Mouse (Mus musculus): ENCODE measurements at regions not wholly inside any gene's neighbourhood (a gene's known extent, or its start where the extent isn't known, plus 50 kb on each side); places are given as distances from the start of the nearest gene placed in this dataset.

GRCm38 (mm10) chr2:51290659-51291260, 141.8 kb upstream of the Rnd3 start:
- Histone ChIP-seq H3K36me3 (no peaks in the 10 kb centered on the region), H3K27ac (no peak overlapping the region), H3K9me3 (no peaks in the 10 kb centered on the region), H3K4me1 (replicated peaks) (peaks cover 9% of the 10 kb centered on the region), H3K27me3 (ENCODE audit: insufficient read depth, poor library complexity, severe bottlenecking) (no peaks in the 10 kb centered on the region), H3K4me3 (no peak overlapping the region)
- DNase-seq (ENCODE audit: low spot score): no peak
- WGBS: 48% methylated on average over 5 of the region's 5 CpGs

DNA sequence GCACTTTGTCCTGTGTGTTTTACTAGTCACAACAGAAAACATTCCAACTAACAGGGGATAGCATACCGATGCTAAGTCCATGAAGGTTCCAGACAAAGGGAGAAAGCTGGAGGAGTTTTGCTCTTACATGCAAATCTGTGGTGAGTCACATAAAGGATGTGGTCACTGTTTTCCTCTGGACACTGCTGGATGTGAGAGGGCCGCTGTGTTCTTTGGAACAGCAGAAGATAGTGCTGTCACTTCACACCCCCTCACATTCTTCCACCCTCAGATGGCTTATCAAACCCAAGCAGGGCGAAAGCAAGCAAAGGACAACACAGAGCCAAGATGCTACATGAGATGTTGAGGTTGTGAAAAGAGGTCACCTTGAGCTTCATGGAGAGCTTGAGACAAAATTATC, 139.8 kb upstream of the Rnd3 start:
- no peak for DNase-seq (ENCODE audit: low spot score)
- H3K27ac ChIP-seq: no peak overlapping the region
- H3K4me1 ChIP-seq (replicated peaks): peaks cover 14% of the 10 kb centered on the region
- H3K27me3 ChIP-seq (ENCODE audit: insufficient read depth, poor library complexity, severe bottlenecking): no peaks in the 10 kb centered on the region
- H3K4me3 ChIP-seq: no peak overlapping the region
- no peaks in the 10 kb centered on the region for H3K36me3 ChIP-seq
- no peaks in the 10 kb centered on the region for H3K9me3 ChIP-seq
- 88% methylated on average over 3 of the region's 3 CpGs for WGBS

DNA sequence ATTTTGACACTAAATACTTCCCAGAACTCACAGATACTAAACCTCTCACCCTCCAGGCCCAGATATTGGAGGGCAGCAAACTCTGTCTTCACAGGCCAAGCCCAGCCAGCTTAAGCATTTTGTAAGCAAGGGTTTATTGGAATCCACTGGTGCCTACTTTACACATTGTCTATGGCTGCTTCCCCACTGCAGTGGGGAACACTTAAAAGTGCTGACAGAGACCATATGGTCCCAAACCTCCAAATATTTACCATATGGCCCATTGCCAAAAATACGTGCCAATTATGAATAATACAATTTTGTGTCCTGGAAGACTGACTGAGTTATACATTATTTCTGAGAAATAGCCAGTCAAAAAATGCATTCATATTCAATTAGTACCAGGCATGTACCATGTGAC, 136.7 kb upstream of the Rnd3 start:
- DNase-seq (ENCODE audit: low spot score): no peak
- H3K4me3 ChIP-seq: no peak overlapping the region
- H3K36me3 ChIP-seq: no peaks in the 10 kb centered on the region
- no peaks in the 10 kb centered on the region for H3K27me3 ChIP-seq (ENCODE audit: insufficient read depth, poor library complexity, severe bottlenecking)
- no peaks in the 10 kb centered on the region for H3K9me3 ChIP-seq
- H3K27ac ChIP-seq: no peak overlapping the region
- peaks cover 7% of the 10 kb centered on the region for H3K4me1 ChIP-seq (replicated peaks)
- 80% methylated on average over 1 of the region's 1 CpGs for WGBS

DNA sequence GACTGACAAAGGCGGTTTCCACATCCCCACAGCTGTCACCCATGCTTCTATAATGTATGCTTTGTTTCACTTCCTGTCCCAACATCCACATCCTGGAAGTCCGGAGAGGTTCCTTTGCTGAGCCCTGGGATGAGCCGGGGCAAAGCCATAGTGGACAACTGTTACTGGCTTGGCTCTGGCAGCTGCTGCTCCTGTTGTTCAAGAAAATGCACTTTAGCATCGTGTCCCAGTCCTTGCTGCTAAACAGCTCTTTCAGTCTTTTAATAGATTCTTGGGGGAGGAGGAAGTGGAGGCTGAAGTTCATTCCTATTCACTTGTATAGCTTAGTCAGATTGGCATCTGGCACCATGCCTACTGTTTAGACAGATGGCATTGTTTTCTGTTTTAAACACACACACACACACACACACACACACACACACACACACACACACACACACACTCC, 135.9 kb upstream of the Rnd3 start:
- H3K36me3 ChIP-seq: no peaks in the 10 kb centered on the region
- peaks cover 5% of the 10 kb centered on the region; the same call in 1 of the 2 replicates for H3K4me1 ChIP-seq (replicated peaks)
- H3K4me3 ChIP-seq: no peak overlapping the region
- no peak overlapping the region for H3K27ac ChIP-seq
- DNase-seq (ENCODE audit: low spot score): no peak
- WGBS: 66% methylated on average over 4 of the region's 4 CpGs
- H3K9me3 ChIP-seq: no peaks in the 10 kb centered on the region
- no peaks in the 10 kb centered on the region for H3K27me3 ChIP-seq (ENCODE audit: insufficient read depth, poor library complexity, severe bottlenecking)

GRCm38 (mm10) chr2:51279396-51280045, 130.6 kb upstream of the Rnd3 start:
- no peaks in the 10 kb centered on the region for H3K9me3 ChIP-seq
- 82% methylated on average over 5 of the region's 5 CpGs for WGBS
- no peak for DNase-seq (ENCODE audit: low spot score)
- peaks cover under 1% of the 10 kb centered on the region; the same call in 1 of the 2 replicates for H3K4me1 ChIP-seq (replicated peaks)
- H3K36me3 ChIP-seq: no peaks in the 10 kb centered on the region
- no peak overlapping the region for H3K4me3 ChIP-seq
- H3K27ac ChIP-seq: no peak overlapping the region
- H3K27me3 ChIP-seq (ENCODE audit: insufficient read depth, poor library complexity, severe bottlenecking): no peaks in the 10 kb centered on the region

- H3K27ac ChIP-seq: no peak overlapping the region
- no peak overlapping the region for H3K4me3 ChIP-seq
- H3K36me3 ChIP-seq: no peaks in the 10 kb centered on the region
- DNase-seq (ENCODE audit: low spot score): no peak
- H3K27me3 ChIP-seq (ENCODE audit: insufficient read depth, poor library complexity, severe bottlenecking): no peaks in the 10 kb centered on the region
- H3K9me3 ChIP-seq: no peaks in the 10 kb centered on the region
- H3K4me1 ChIP-seq (replicated peaks): no peaks in the 10 kb centered on the region
- WGBS: 83% methylated on average over 1 of the region's 1 CpGs
Observed at GRCm38 (mm10) chr2:51278824-51279223, 129.9 kb upstream of the Rnd3 start.

GRCm38 (mm10) chr2:51278356-51278755, 129.4 kb upstream of the Rnd3 start:
- 91% methylated on average over 4 of the region's 4 CpGs for WGBS

GRCm38 (mm10) chr2:51276591-51276990, 127.7 kb upstream of the Rnd3 start:
- Histone ChIP-seq H3K36me3 (no peaks in the 10 kb centered on the region), H3K27ac (no peak overlapping the region), H3K27me3 (ENCODE audit: insufficient read depth, poor library complexity, severe bottlenecking) (no peaks in the 10 kb centered on the region), H3K4me1 (replicated peaks) (no peaks in the 10 kb centered on the region), H3K4me3 (no peak overlapping the region), H3K9me3 (no peaks in the 10 kb centered on the region)
- WGBS: 91% methylated on average over 2 of the region's 2 CpGs
- no peak for DNase-seq (ENCODE audit: low spot score)

More at GRCm38 (mm10) chr2:51278356-51278755, 129.4 kb upstream of the Rnd3 start:
- no peaks in the 10 kb centered on the region for H3K36me3 ChIP-seq
- no peaks in the 10 kb centered on the region for H3K4me1 ChIP-seq (replicated peaks)
- H3K27ac ChIP-seq: no peak overlapping the region
- no peak for DNase-seq (ENCODE audit: low spot score)
- no peaks in the 10 kb centered on the region for H3K9me3 ChIP-seq
- no peaks in the 10 kb centered on the region for H3K27me3 ChIP-seq (ENCODE audit: insufficient read depth, poor library complexity, severe bottlenecking)
- H3K4me3 ChIP-seq: no peak overlapping the region

DNA sequence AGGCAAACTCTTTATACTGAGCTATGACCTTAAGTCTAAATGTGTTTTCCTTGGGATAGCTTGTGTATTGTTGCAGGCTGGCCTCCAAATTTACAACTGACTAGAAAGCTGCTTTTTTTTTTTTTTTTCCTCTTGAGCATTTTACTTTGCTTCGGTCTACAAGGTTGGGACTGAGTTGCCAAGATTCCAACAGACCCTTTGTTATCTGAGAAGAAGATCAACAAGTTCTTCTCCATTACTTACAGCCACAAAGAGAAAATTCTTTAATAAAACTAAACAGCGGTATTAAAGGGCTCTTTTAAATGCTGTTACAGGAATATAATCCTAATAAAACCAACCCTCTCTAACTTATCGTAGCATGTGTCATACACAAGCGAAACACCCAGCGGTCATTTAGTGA, 124.4 kb upstream of the Rnd3 start:
- H3K36me3 ChIP-seq: no peaks in the 10 kb centered on the region
- WGBS: 81% methylated on average over 5 of the region's 5 CpGs
- no peaks in the 10 kb centered on the region for H3K4me1 ChIP-seq (replicated peaks)
- no peak overlapping the region for H3K27ac ChIP-seq
- H3K9me3 ChIP-seq: no peaks in the 10 kb centered on the region
- DNase-seq (ENCODE audit: low spot score): no peak
- no peak overlapping the region for H3K4me3 ChIP-seq
- H3K27me3 ChIP-seq (ENCODE audit: insufficient read depth, poor library complexity, severe bottlenecking): no peaks in the 10 kb centered on the region

DNA sequence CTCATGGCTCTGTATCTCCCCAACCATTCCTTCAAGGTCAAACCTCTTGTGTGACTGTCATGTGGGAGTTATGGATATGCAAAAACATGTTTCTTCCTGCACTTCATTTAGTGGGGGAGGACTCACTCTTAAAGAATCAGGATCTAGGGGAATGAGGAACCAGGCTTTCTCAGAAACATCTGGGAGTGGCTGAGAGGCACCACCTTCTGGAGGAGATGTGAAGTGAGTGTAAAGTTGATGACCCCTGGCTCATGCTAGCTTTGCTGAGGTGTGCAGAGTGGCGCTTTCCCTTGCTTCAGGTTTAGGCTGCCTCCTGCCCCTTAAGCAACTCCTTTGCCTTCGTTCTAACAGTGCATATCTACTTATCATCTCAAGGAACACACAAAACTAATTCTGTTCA, 119.6 kb upstream of the Rnd3 start:
- Histone ChIP-seq H3K36me3 (no peaks in the 10 kb centered on the region), H3K4me1 (replicated peaks) (no peaks in the 10 kb centered on the region), H3K27me3 (ENCODE audit: insufficient read depth, poor library complexity, severe bottlenecking) (no peaks in the 10 kb centered on the region), H3K27ac (no peak overlapping the region), H3K4me3 (no peak overlapping the region), H3K9me3 (no peaks in the 10 kb centered on the region)
- 70% methylated on average over 2 of the region's 2 CpGs for WGBS
- DNase-seq (ENCODE audit: low spot score): no peak

- no peak overlapping the region for H3K27ac ChIP-seq
- no peaks in the 10 kb centered on the region for H3K9me3 ChIP-seq
- no peak for DNase-seq (ENCODE audit: low spot score)
- no peak overlapping the region for H3K4me3 ChIP-seq
- H3K36me3 ChIP-seq: no peaks in the 10 kb centered on the region
- H3K27me3 ChIP-seq (ENCODE audit: insufficient read depth, poor library complexity, severe bottlenecking): no peaks in the 10 kb centered on the region
- H3K4me1 ChIP-seq (replicated peaks): no peaks in the 10 kb centered on the region
- WGBS: 60% methylated on average over 5 of the region's 5 CpGs
Observed at GRCm38 (mm10) chr2:51267662-51268061, 118.8 kb upstream of the Rnd3 start.

GRCm38 (mm10) chr2:51262506-51262905, 113.6 kb upstream of the Rnd3 start:
- 93% methylated on average over 1 of the region's 1 CpGs for WGBS
- Histone ChIP-seq H3K27ac (no peak overlapping the region), H3K36me3 (no peaks in the 10 kb centered on the region), H3K27me3 (ENCODE audit: insufficient read depth, poor library complexity, severe bottlenecking) (no peaks in the 10 kb centered on the region), H3K4me3 (no peak overlapping the region), H3K9me3 (no peaks in the 10 kb centered on the region), H3K4me1 (replicated peaks) (no peaks in the 10 kb centered on the region)
- DNase-seq (ENCODE audit: low spot score): no peak

DNA sequence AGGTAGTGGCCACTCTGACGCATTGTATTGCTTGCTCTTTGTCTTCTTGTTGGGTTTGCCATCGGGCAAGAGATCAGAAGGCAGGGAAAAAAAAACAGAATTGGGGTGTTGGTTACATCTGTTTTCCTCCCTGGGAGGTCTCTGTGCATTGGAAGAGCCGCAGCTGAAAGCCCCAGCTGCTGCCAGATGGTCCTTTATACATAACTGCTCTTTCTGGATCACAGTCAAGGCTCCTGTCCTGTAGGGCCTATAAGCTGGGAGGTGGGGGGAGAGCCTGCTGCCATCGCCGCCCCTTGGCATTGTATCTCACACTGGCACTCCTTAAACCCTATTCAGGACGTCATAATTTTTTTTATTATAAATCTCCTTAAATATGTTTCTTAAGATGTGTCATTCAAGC, 101.9 kb upstream of the Rnd3 start:
- Histone ChIP-seq H3K9me3 (no peaks in the 10 kb centered on the region), H3K27ac (no peak overlapping the region), H3K4me1 (replicated peaks) (peaks cover 10% of the 10 kb centered on the region), H3K27me3 (ENCODE audit: insufficient read depth, poor library complexity, severe bottlenecking) (no peaks in the 10 kb centered on the region), H3K36me3 (no peaks in the 10 kb centered on the region), H3K4me3 (no peak overlapping the region)
- WGBS: 70% methylated on average over 6 of the region's 6 CpGs
- DNase-seq (ENCODE audit: low spot score): no peak
